Mouse (Mus musculus) intestine, embryonic 15.5 days (tissue): ENCODE measurements around the gene Cbr2. TPM values are rescaled to one million over a fixed set of nuclear protein-coding genes. Genes with fewer than 3 reads are reported as not detected.

Experiments used
- ATAC-seq: fragments of 200-750 bp; cut with Nextera tagmentation; 2 replicates; pipeline ENCODE4 v1.8.0; 2017; ENCODE audit warnings: moderate TSS enrichment, moderate library complexity
- H3K27ac ChIP-seq: fragments of 300-500 bp; sonication (generic); 2 replicates; pipeline ENCODE4 v1.5.1; 2015; ENCODE audit warnings: mild to moderate bottlenecking, inconsistent platforms
- H3K27me3 ChIP-seq: fragments of 300-500 bp; sonication (generic); replicated peaks from 2 replicates; pipeline ENCODE4 v1.6.1; 2015; ENCODE audit warnings: inconsistent platforms
- H3K36me3 ChIP-seq: fragments of 300-500 bp; sonication (generic); 2 replicates; pipeline ENCODE4 v1.6.1; 2015; ENCODE audit warnings: inconsistent platforms
- H3K4me1 ChIP-seq: fragments of 300-500 bp; sonication (generic); replicated peaks from 2 replicates; pipeline ENCODE4 v1.6.1; 2015; ENCODE audit warnings: inconsistent platforms
- H3K4me2 ChIP-seq: fragments of 300-500 bp; sonication (generic); replicated peaks from 2 replicates; pipeline ENCODE4 v1.6.1; 2015; ENCODE audit warnings: mild to moderate bottlenecking, inconsistent platforms
- H3K4me3 ChIP-seq: fragments of 300-500 bp; sonication (generic); replicated peaks from 2 replicates; pipeline ENCODE4 v1.5.1; 2015; ENCODE audit warnings: inconsistent platforms
- H3K9ac ChIP-seq: fragments of 300-500 bp; sonication (generic); 2 replicates; pipeline ENCODE4 v1.6.1; 2015; ENCODE audit warnings: inconsistent platforms
- H3K9me3 ChIP-seq: fragments of 300-500 bp; sonication (generic); 2 replicates; pipeline ENCODE4 v1.6.1; 2016; ENCODE audit warnings: inconsistent platforms
- WGBS: fragments of 180-500 bp; shearing (Covaris S2); methylation state at CpG from one replicate; pipeline ENCODE4 v1.1.7; 2015; 5-methylcytosine and 5-hydroxymethylcytosine counted together
- polyA plus RNA-seq: library from polyadenylated mRNA; unstranded; fragments of >200 nt; fragmentation: Nextera tagmentation; extraction: Ambion mirVana; gene quantifications from 2 replicates; pipeline ENCODE4 v1.2.1, GENCODE M21; 2015

Gene Cbr2
- polyA plus RNA-seq, 1 experiment from 2014 or later: 0.79 TPM

DNA sequence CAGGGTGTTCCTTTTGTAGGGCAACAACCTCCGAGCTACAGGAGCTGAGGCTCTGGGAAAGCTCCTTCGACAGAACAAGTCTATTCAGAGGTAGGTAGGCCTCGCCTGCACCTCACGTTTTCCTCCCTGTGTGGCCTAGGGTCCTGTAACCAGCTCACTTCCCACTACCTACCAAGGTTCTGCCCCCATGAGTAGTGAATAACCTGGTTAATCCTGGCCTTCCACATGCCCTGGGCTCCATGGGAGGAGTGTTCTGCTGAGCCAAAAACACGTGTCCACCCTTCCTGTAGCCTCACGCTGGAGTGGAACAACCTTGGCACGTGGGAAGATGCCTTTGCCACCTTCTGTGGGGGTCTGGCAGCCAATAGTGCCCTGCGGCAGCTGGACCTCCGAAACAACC is 16.8 kb downstream of the Cbr2 start:
- no peaks in the 10 kb centered on the region for H3K9me3 ChIP-seq
- no peak overlapping the region for H3K4me3 ChIP-seq
- peaks cover 38% of the 10 kb centered on the region for H3K36me3 ChIP-seq
- H3K4me2 ChIP-seq: peak overlapping the region; percentile 93
- H3K9ac ChIP-seq: peak overlapping the region; percentile 61
- peaks cover 25% of the 10 kb centered on the region for H3K4me1 ChIP-seq
- no peak overlapping the region for H3K27ac ChIP-seq
- no peak for ATAC-seq
- H3K27me3 ChIP-seq: no peaks in the 10 kb centered on the region
- WGBS: 89% methylated on average over 9 of the region's 9 CpGs

DNA sequence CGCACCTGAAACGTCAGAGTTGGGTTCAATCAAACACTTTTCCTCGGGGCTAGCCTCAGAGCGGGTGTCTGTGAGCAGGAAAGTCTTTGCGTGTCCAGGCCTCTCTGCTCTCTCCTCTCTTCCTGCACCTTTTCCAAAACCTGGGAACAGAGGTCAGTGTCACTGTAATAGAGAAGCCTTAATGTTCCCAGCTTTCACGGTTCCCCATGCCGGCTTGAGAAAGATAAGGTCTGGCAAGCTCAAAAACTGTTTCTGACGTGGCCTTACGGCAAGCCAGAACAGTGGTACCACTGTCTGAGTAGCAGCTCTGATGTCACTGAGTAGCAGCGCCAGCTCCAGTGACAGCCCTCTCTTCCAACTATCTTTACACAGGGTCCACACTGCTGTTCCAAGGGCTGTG is 17.4 kb downstream of the Cbr2 start:
- peak overlapping the region; percentile 61 for H3K9ac ChIP-seq
- no peak overlapping the region for H3K27ac ChIP-seq
- H3K4me3 ChIP-seq: peak overlapping the region; percentile 70
- H3K27me3 ChIP-seq: no peaks in the 10 kb centered on the region
- H3K4me2 ChIP-seq: peak overlapping the region; percentile 93
- ATAC-seq: no peak
- peaks cover 29% of the 10 kb centered on the region for H3K4me1 ChIP-seq
- H3K36me3 ChIP-seq: peaks cover 38% of the 10 kb centered on the region
- no peaks in the 10 kb centered on the region for H3K9me3 ChIP-seq
- 40% methylated on average over 10 of the region's 10 CpGs for WGBS

DNA sequence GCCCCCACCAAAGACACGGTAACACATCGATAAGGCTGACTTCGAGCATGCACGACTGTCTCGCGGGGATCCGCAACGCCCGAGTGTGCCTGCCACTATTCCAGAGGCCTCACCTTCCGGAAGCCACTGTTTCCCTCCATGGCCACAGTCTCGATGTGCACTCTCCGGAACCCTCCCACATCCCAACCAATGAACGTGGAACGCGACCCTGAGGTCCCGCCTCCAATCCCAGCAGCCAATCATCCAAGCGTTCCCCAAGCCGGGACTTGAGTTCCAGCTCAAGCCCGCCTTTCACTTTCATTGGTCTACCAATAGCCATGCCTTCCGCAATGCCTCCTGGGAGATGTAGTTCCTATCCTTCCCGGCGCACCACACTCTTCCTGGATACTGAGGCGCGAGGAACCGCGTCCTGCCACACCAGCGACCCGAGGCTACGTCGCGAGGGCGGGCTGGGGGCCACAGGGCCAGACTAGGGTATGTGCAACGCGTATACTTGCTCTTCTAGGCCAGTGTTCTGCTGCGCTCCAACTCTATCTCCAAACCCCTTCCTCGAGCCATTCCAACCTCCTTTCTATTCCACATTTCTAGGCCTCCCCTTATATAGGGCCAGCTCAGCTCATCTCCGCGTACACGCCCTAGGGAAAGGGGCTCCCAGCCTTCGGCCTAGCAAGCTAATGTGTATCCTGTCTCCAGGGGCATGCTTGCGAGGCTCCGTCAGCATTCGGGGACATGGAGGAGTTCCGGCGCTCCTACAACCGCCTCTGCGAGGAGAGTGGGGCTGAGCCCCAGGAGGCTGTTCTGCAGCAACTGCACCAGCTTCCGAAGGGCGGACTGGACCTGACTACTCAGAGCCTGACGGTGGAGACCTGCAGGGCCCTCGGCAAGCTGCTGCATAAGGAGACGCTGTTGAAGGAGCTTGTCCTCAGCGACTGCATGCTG is 18.1 kb downstream of the Cbr2 start, which contains the start of the genes Cenpx and Lrrc45:
TSS of gene Cenpx (minus strand) at position 159 of the 939 bp plus-strand sequence.
TSS of gene Lrrc45 (plus strand) at position 346 of the 939 bp plus-strand sequence.
- Histone ChIP-seq H3K9me3 (no peaks in the 10 kb centered on the region), H3K4me3 (peak within 1 kb of the TSS; percentile 70), H3K4me2 (peak within 1 kb of the TSS; percentile 93), H3K36me3 (peaks cover 38% of the 10 kb centered on the region), H3K27ac (peak within 1 kb of the TSS; percentile 72), H3K4me1 (peaks cover 32% of the 10 kb centered on the region), H3K27me3 (no peaks in the 10 kb centered on the region), H3K9ac (peak within 1 kb of the TSS; percentile 70)
- 1% methylated on average over 53 of the region's 53 CpGs for WGBS
- peak; percentile 96 for ATAC-seq

DNA sequence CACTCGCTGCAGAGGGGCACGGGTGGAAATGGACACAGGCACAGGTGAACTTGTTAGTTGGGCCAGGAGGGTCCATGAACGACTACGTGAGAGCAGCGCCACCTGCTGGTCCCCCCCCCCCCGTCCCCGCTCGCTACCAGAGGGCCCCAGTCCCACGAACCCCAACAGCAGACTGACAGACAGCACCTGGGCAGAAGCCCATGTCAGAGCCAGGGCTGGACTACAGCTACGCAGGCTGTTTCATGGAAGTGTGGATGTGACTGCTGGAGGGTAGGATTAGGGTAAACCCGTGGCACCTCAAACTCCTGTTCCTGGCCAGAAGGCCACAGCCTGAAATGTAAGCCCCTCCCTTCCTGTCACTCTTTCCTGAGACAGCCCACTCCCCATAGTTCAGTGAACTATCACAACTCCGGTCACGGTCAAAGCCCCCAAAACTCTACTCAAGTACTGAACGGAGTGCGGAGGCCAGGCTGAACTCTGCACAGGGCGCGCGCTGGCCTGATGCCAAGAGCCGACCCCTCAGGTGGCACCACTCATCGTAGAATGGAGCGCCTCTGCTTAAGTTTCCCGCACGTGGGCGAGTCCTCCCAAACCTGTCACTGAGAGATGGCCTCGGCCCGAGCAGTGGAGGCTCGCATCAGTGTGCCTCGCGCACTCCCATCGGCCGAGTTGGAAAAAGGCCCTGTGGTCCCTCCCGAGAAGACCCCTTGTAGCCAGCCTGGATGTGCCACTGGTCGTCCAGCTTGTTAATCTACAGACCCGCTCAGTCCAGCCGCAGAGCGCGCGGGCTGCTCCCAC is 18.9 kb downstream of the Cbr2 start:
- no peaks in the 10 kb centered on the region for H3K27me3 ChIP-seq
- peak; percentile 38 for ATAC-seq
- H3K4me1 ChIP-seq: peaks cover 39% of the 10 kb centered on the region
- H3K36me3 ChIP-seq: peaks cover 29% of the 10 kb centered on the region
- no peaks in the 10 kb centered on the region for H3K9me3 ChIP-seq
- peak overlapping the region; percentile 70 for H3K4me3 ChIP-seq
- WGBS: under 1% methylated on average over 37 of the region's 38 CpGs
- peak overlapping the region; percentile 93 for H3K4me2 ChIP-seq
- H3K27ac ChIP-seq: peak overlapping the region; percentile 72
- peak overlapping the region; percentile 70 for H3K9ac ChIP-seq

DNA sequence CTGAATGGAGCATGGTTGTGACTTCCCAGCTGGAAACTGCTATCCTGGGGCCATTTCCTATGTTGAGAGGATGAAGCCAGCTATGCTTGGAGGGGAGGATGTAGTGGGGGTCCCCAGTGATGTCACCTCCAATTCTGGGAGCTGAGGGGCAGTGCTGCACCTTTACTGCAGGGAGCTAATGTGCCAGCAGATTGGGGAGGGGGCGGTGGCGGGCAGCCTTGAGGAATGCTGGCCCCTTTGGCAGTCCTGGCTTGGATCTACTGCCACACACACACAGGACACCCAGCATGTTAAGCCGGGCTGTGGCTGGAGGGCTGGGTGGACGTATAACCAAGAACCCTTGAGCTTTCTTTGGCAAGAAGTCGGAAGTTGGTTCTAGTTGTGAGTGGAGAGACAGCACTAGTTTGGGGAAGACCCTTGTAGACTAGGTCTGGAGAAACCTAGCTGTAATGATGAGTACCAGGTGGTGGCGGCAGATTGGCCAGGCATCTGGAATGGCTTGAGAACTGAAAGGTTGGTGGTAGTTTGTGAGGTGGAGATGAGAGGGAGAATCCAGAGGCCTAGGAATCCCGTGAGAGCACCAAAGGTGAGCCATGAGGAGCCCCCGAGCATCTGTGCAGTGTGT is 19.8 kb downstream of the Cbr2 start:
- Histone ChIP-seq H3K4me3 (no peak overlapping the region), H3K36me3 (peaks cover 20% of the 10 kb centered on the region), H3K4me2 (peak overlapping the region; percentile 93), H3K4me1 (peaks cover 45% of the 10 kb centered on the region), H3K9ac (peak overlapping the region; percentile 70; the same call in 1 of the 2 replicates), H3K27ac (no peak overlapping the region), H3K9me3 (no peaks in the 10 kb centered on the region), H3K27me3 (no peaks in the 10 kb centered on the region)
- no peak for ATAC-seq
- WGBS: 62% methylated on average over 8 of the region's 8 CpGs

DNA sequence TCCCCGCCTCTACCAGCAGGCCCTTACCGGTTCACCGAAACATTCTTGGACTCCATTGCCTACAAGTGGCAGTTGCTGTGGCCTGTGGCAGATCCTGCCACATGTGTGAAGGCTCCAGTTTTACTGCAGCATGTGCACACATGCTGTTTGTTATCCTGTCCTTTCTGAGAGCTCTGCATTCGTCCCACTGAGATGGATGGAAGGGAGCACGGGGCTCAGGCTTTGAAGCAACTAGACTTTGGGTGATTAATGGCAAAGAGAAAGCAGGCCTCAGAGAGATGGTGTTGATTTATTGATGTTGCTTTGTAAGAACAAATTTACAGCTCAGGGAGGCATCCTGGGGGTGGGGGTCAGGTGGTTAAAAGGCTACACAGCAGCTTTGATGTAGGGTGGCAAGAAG is 21.2 kb downstream of the Cbr2 start:
- H3K36me3 ChIP-seq: peaks cover 12% of the 10 kb centered on the region; the same call in 1 of the 2 replicates
- no peaks in the 10 kb centered on the region for H3K9me3 ChIP-seq
- no peak overlapping the region for H3K4me3 ChIP-seq
- WGBS: 44% methylated on average over 5 of the region's 5 CpGs
- no peak overlapping the region for H3K27ac ChIP-seq
- peaks cover 54% of the 10 kb centered on the region for H3K4me1 ChIP-seq
- no peaks in the 10 kb centered on the region for H3K27me3 ChIP-seq
- no peak overlapping the region for H3K4me2 ChIP-seq
- H3K9ac ChIP-seq: no peak overlapping the region
- ATAC-seq: no peak

DNA sequence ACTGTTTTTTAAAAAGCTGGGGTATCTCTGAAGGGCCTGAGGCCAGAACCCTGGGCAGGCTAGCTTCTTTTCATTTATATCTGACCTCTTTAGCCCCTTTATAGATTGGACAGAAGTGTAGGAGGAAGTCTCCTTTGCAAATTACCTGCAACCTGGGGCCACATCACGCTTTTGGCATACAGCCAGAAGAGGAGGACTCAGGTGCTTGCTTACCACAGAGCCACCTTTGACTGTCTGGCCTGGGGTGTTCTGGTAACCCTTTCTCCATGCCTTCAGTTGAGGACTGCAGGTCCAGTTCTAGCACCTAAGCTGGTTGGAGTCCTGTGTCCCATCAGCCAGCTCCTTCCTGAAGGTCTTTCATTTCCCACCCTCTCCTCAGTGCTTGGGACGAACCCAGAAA is 22.4 kb downstream of the Cbr2 start:
- H3K4me1 ChIP-seq: peaks cover 56% of the 10 kb centered on the region
- no peak overlapping the region for H3K4me3 ChIP-seq
- ATAC-seq: no peak
- H3K4me2 ChIP-seq: no peak overlapping the region
- no peaks in the 10 kb centered on the region for H3K9me3 ChIP-seq
- peaks cover 7% of the 10 kb centered on the region; the same call in 1 of the 2 replicates for H3K36me3 ChIP-seq
- WGBS: 69% methylated on average over 2 of the region's 2 CpGs
- no peak overlapping the region for H3K9ac ChIP-seq
- peak overlapping the region; percentile 68 for H3K27ac ChIP-seq
- H3K27me3 ChIP-seq: no peaks in the 10 kb centered on the region

DNA sequence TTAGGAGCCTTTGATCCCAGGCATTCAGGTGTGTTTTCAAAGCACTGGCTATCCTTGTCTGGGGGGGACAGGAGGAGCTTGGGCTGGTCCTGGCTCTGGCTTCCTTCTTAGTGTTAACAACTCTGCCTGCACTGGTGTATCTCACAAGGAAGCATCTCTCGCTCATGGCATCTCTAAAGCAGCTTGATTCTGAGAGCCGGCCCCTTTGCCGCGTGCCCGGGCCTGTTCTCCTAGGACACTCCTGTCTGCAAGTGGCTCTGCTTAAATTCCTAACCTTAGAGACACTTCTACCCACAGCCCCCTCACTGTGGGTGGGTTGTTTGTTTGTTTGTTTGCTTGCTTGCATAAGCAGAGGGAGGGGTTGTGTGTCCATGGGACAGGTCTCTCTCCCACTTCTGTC is 23.9 kb downstream of the Cbr2 start:
- H3K27ac ChIP-seq: 0 out of 2 replicates have a peak overlapping the region, but pooled peaks have one; percentile 13
- H3K36me3 ChIP-seq: peaks cover 12% of the 10 kb centered on the region; the same call in 1 of the 2 replicates
- peaks cover 61% of the 10 kb centered on the region for H3K4me1 ChIP-seq
- ATAC-seq: no peak
- H3K27me3 ChIP-seq: no peaks in the 10 kb centered on the region
- no peak overlapping the region for H3K4me2 ChIP-seq
- H3K9ac ChIP-seq: no peak overlapping the region
- no peaks in the 10 kb centered on the region for H3K9me3 ChIP-seq
- 43% methylated on average over 5 of the region's 5 CpGs for WGBS
- no peak overlapping the region for H3K4me3 ChIP-seq

DNA sequence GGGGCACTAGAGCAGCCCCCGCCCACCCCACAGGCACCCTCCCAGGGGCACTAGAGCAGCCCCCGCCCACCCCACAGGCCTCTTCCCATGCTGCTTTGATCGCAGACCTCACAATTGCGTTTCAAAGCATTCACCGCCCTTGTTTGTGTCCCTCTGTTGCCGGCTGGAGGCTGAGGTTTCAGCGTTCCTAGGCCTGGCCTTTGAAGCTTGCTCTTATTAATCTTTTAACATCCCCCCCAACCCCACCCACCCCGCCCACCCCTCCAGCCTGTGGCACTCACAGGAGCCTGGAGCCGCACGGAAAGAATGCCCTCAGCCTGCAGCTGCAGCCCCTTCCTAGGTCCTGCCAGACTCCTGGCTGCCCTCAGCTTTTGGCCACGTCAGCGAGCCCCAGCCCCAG is 24.7 kb downstream of the Cbr2 start:
- Histone ChIP-seq H3K36me3 (peaks cover 16% of the 10 kb centered on the region; the same call in 1 of the 2 replicates), H3K27ac (no peak overlapping the region), H3K4me1 (peaks cover 54% of the 10 kb centered on the region), H3K9me3 (no peaks in the 10 kb centered on the region), H3K27me3 (no peaks in the 10 kb centered on the region), H3K4me2 (no peak overlapping the region), H3K4me3 (no peak overlapping the region), H3K9ac (no peak overlapping the region)
- 30% methylated on average over 12 of the region's 12 CpGs for WGBS
- ATAC-seq: no peak

DNA sequence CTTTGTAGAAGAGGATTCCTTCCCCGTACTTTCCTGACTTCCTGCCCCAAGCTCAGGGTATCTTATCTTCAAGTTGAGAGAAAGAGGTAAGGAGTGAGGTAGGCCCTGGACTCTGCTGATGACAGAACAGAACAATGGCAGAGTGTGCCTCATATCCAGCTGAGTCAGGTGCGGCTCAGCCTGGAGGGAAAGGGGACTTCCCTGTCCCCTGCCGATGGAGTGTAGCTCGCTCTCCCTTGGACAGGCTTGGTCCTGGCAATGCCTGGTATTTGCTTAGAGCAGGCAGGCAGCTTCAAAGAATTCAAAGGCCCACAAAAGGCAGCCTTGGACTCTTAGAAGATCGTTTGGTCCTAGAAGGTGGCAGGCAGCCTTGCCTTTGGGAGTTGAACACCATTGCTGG is 25.8 kb downstream of the Cbr2 start:
- no peaks in the 10 kb centered on the region for H3K9me3 ChIP-seq
- WGBS: 65% methylated on average over 5 of the region's 5 CpGs
- H3K27me3 ChIP-seq: no peaks in the 10 kb centered on the region
- no peak for ATAC-seq
- no peak overlapping the region for H3K4me3 ChIP-seq
- H3K4me1 ChIP-seq: peaks cover 52% of the 10 kb centered on the region
- no peak overlapping the region for H3K4me2 ChIP-seq
- H3K9ac ChIP-seq: no peak overlapping the region
- H3K27ac ChIP-seq: no peak overlapping the region
- peaks cover 24% of the 10 kb centered on the region; the same call in 1 of the 2 replicates for H3K36me3 ChIP-seq

DNA sequence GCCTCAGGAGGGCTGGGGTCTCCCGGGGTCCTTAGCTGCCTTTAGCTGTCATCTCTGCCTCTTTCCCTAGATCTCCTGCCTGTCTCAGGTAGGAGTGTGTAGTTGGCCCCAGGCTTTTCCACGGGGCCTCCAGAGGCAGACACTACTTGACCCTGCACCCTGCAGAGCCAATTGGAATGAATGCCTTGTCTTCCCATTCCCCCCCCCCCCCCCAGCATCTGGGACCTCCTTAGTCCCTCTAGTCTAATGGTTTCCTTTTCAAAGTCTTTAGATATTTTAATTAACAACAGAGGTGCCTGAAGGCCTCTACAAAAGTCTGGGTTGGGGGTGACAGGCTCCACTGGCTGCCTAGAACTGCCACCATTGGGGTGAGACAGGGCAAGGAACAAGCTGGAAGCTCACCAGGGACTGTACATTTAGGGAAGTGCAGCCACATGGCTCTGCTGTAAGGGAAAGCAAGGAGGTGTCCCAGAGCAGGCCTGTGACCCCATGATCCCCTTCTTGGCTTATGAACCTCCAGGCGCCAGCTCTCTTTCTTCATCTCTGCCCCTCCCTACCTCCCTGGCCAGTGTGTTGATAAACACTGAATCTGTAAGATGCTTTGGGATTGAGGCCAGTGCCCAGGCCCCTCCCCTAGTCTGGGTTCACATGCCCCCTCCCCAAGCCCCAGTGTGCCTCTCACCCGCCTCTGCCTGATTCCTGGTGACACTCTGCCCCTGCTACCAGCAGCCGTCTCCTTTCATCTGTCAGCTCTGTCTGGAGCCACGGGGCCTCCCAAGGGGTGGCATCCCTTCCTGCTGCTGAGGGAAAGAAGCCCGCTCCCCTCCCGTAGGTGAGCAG is 27.2 kb downstream of the Cbr2 start:
- H3K27me3 ChIP-seq: no peaks in the 10 kb centered on the region
- peak overlapping the region; percentile 3; the same call in 1 of the 2 replicates for H3K9ac ChIP-seq
- no peak overlapping the region for H3K4me3 ChIP-seq
- ATAC-seq: no peak
- H3K4me1 ChIP-seq: peaks cover 45% of the 10 kb centered on the region
- H3K27ac ChIP-seq: no peak overlapping the region
- no peak overlapping the region for H3K4me2 ChIP-seq
- peaks cover 20% of the 10 kb centered on the region; the same call in 1 of the 2 replicates for H3K36me3 ChIP-seq
- no peaks in the 10 kb centered on the region for H3K9me3 ChIP-seq
- WGBS: 38% methylated on average over 8 of the region's 8 CpGs
